Mouse (Mus musculus) myocyte (in vitro differentiated cells): ENCODE data around the gene Adamtsl4. TPM values are rescaled to one million over a fixed set of nuclear protein-coding genes. Genes with fewer than 3 reads are reported as not detected.

Experiments used
- H3K27me3 ChIP-seq: one replicate; pipeline ENCODE4 v1.6.1; 2011; ENCODE audit not compliant: control insufficient read depth, insufficient read depth, insufficient read length
- H3K36me3 ChIP-seq: one replicate; pipeline ENCODE4 v1.6.1; 2011; ENCODE audit not compliant: control insufficient read depth, insufficient read depth
- H3K4me2 ChIP-seq: one replicate; pipeline ENCODE4 v1.6.1; 2011; ENCODE audit warnings: low read depth, control low read depth
- H3K4me3 ChIP-seq: one replicate; pipeline ENCODE4 v1.5.1; 2011; ENCODE audit warnings: mild to moderate bottlenecking, control low read depth, moderate library complexity
- H3K79me2 ChIP-seq: one replicate; pipeline ENCODE4 v1.6.1; 2011; ENCODE audit not compliant: control insufficient read depth, insufficient read depth
- H3ac ChIP-seq: one replicate; pipeline ENCODE4 v1.6.1; 2011; ENCODE audit not compliant: control insufficient read depth, insufficient read length
- CEBPB ChIP-seq: IDR thresholded peaks from 2 replicates; pipeline ENCODE4 v1.6.1; 2011; ENCODE audit warnings: mild to moderate bottlenecking, moderate library complexity; ENCODE audit not compliant: poor library complexity, insufficient read depth, severe bottlenecking
- E2F4 ChIP-seq: IDR thresholded peaks from one replicate; pipeline ENCODE4 v1.6.1; 2011; ENCODE audit warnings: mild to moderate bottlenecking, control low read depth, moderate library complexity; ENCODE audit not compliant: insufficient read depth
- MAX ChIP-seq: IDR thresholded peaks from one replicate; pipeline ENCODE4 v1.6.1; 2011; ENCODE audit warnings: low read depth, mild to moderate bottlenecking, control low read depth
- MYOD1 ChIP-seq, 3 experiments: IDR thresholded peaks; one replicate each; pipeline ENCODE4 v1.6.1; 2011; ENCODE audit warnings: control low read depth in 2 of 3, low read depth in 2 of 3, mild to moderate bottlenecking in 2 of 3, moderate library complexity in 1 of 3; ENCODE audit not compliant: insufficient read length in 2 of 3, control insufficient read depth in 1 of 3
- MYOG ChIP-seq, 3 experiments: IDR thresholded peaks; one replicate each; pipeline ENCODE4 v1.6.1; 2011; ENCODE audit warnings: control low read depth in 2 of 3, low read depth in 2 of 3, mild to moderate bottlenecking in 2 of 3; ENCODE audit not compliant: insufficient read length in 2 of 3, control insufficient read depth in 1 of 3, insufficient read depth in 1 of 3
- POLR2A ChIP-seq: IDR thresholded peaks from one replicate; pipeline ENCODE4 v1.6.1; 2011; ENCODE audit warnings: low read depth, mild to moderate bottlenecking, control low read depth, moderate library complexity; ENCODE audit not compliant: insufficient read length
- POLR2AphosphoS2 ChIP-seq: IDR thresholded peaks from one replicate; pipeline ENCODE4 v1.6.1; 2011; ENCODE audit warnings: low read depth, control low read depth; ENCODE audit not compliant: insufficient read length
- REST ChIP-seq: IDR thresholded peaks from one replicate; pipeline ENCODE4 v1.6.1; 2011; ENCODE audit warnings: mild to moderate bottlenecking, control low read depth, moderate library complexity; ENCODE audit not compliant: insufficient read depth, insufficient read length
- SRF ChIP-seq: IDR thresholded peaks from one replicate; pipeline ENCODE4 v1.6.1; 2011; ENCODE audit warnings: low read depth; ENCODE audit not compliant: control insufficient read depth, insufficient read length
- TCF12 ChIP-seq: IDR thresholded peaks from one replicate; pipeline ENCODE4 v1.6.1; 2011; ENCODE audit warnings: mild to moderate bottlenecking, control low read depth; ENCODE audit not compliant: poor library complexity, insufficient read depth, severe bottlenecking
- TCF3 ChIP-seq: IDR thresholded peaks from one replicate; pipeline ENCODE4 v1.6.1; 2011; ENCODE audit warnings: low read depth, control low read depth; ENCODE audit not compliant: insufficient read length
- USF1 ChIP-seq: IDR thresholded peaks from one replicate; pipeline ENCODE4 v1.6.1; 2011; ENCODE audit warnings: low read depth, mild to moderate bottlenecking, control low read depth, moderate library complexity
- polyA plus RNA-seq: library from polyadenylated mRNA; unstranded; fragments of >200 nt; fragmentation: generic; extraction: Trizol; gene quantifications from one replicate; pipeline ENCODE4 v1.2.1, GENCODE M21; 2012; ENCODE audit warnings: missing spikeins

Gene Adamtsl4
- polyA plus RNA-seq, 1 experiment: 4.6 TPM

GRCm38 (mm10) chr3:95661945-95662715 is 25.6 kb downstream of the Adamtsl4 start:
- H3ac ChIP-seq: no peak overlapping the region
- peak overlapping the region; percentile 99 for H3K4me2 ChIP-seq
- no peak for TF ChIP-seq POLR2A
- no peak for TF ChIP-seq E2F4
- peak in 1 of 3 experiments; percentile 29 for TF ChIP-seq MYOD1 (IDR thresholded peaks at IDR 0.05; ENCODE audit: control insufficient read depth in 1 of 3, insufficient read length in 2 of 3, low read depth in 2 of 3)
- no peak for TF ChIP-seq TCF12
- no peak for TF ChIP-seq REST
- peak overlapping the region; percentile 98 for H3K4me3 ChIP-seq
- peaks cover 92% of the 10 kb centered on the region for H3K79me2 ChIP-seq
- H3K27me3 ChIP-seq: no peaks in the 10 kb centered on the region
- peaks cover 36% of the 10 kb centered on the region for H3K36me3 ChIP-seq

DNA sequence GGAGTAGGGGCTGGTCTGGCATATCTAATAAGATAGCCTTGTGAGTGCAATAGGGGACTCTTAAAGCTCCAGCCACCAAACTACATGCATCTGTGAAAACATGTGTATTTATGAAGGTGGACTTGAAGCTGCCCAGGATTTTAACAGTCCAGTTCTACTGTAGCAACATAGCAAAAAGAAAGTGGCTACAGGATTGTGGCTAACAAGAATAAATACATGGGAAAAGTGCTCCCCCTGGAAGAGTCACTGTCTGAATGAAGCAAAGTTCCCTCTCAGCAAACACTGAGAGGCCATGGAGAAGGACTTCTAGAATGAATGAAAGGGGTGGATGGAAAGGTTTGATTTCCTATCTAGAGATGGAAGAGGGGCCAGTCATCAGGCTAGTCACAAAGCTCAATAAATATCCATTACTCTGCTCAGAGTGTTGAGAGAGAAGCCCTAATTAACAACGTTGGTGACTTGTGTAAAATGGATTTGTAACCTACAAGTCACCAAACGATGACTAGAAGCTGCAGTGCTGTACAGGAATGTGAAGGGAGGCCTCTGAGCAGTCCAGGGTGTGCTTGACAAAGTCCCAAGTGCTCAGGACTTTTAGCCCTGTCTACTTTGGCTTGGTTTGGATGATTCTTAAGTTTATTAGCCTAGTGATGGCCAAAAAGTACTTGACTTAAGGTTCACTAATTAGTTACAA is 26.8 kb downstream of the Adamtsl4 start:
- H3ac ChIP-seq: no peak overlapping the region
- peaks cover 36% of the 10 kb centered on the region for H3K36me3 ChIP-seq
- TF ChIP-seq USF1: no peak
- no peak for TF ChIP-seq TCF3
- no peak for TF ChIP-seq MAX
- no peak for TF ChIP-seq POLR2AphosphoS2
- no peak for TF ChIP-seq E2F4
- TF ChIP-seq REST: no peak
- no peak for TF ChIP-seq MYOG (IDR thresholded peaks at IDR 0.05; ENCODE audit: control insufficient read depth in 1 of 3, insufficient read depth in 1 of 3, insufficient read length in 2 of 3, low read depth in 2 of 3)
- TF ChIP-seq SRF: no peak
- TF ChIP-seq CEBPB: no peak
- peaks cover 80% of the 10 kb centered on the region for H3K79me2 ChIP-seq
- peak overlapping the region; percentile 99 for H3K4me2 ChIP-seq
- no peaks in the 10 kb centered on the region for H3K27me3 ChIP-seq
- H3K4me3 ChIP-seq: peak overlapping the region; percentile 98

DNA sequence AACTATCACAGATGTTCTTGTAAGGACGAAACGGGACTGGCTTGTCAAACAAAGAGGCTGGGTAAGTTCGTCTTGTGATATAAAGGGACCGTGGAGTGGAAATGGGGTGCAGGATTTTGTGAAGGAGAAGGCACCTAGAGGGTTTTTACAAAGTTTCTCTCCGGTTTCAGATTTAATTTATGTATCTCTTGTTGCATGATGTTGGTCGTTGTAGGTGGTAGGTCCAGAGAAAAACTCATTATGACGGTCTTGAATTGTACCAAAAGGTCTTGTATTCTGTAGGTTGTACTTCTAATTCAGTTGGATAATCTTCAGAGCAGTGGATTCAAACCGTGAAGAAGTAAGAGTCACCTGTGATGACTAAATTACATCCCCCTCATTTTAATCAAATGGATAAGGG is 27.8 kb downstream of the Adamtsl4 start:
- TF ChIP-seq REST (no peak), POLR2A (no peak), MYOD1 (IDR thresholded peaks at IDR 0.05; ENCODE audit: control insufficient read depth in 1 of 3, insufficient read length in 2 of 3, low read depth in 2 of 3) (no peak), MAX (no peak), E2F4 (no peak), MYOG (IDR thresholded peaks at IDR 0.05; ENCODE audit: control insufficient read depth in 1 of 3, insufficient read depth in 1 of 3, insufficient read length in 2 of 3, low read depth in 2 of 3) (no peak), TCF12 (no peak), TCF3 (no peak), USF1 (no peak), POLR2AphosphoS2 (no peak), CEBPB (no peak), SRF (no peak)
- peaks cover 36% of the 10 kb centered on the region for H3K36me3 ChIP-seq
- H3K4me3 ChIP-seq: peak overlapping the region; percentile 98
- peak overlapping the region; percentile 91 for H3ac ChIP-seq
- no peaks in the 10 kb centered on the region for H3K27me3 ChIP-seq
- H3K4me2 ChIP-seq: peak overlapping the region; percentile 99
- peaks cover 70% of the 10 kb centered on the region for H3K79me2 ChIP-seq

DNA sequence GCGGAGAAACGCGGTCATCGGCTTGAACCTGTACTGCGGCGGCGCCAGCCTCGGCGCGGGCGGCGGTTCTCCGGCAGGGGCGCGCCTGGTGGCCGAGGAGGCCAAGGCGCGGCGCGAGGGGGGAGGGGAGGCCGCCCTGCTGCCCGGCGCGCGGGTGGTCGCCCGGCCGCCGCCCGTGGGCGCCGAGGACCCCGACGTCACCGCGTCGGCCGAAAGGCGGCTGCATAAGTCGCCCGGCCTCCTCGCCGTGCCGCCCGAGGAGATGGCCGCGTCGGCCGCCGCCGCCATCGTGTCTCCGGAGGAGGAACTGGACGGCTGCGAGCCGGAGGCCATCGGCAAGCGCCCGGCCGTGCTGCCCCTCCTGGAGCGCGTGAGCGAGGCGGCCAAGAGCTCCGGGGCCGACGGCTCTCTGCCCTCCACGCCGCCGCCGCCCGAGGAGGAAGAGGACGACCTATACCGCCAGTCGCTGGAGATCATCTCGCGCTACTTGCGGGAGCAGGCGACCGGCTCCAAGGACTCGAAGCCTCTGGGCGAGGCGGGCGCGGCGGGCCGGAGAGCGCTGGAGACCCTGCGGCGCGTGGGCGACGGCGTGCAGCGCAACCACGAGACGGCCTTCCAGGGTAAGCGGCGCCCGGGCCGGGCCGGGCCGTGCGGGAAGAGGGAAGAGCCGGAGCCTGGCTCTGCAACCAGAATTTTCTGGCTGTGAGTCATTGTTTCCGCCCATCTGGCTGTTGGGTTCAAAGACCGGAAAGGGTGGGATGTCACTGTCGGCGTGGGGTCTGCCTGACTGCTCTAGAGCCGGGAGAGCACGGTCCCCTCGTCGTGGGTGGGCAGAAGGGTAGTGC is 28.6 kb downstream of the Adamtsl4 start:
- H3ac ChIP-seq: peak overlapping the region; percentile 91
- H3K4me2 ChIP-seq: peak overlapping the region; percentile 99
- TF ChIP-seq POLR2A: peak; percentile 46
- peak in 1 of 3 experiments; percentile 17 for TF ChIP-seq MYOG (IDR thresholded peaks at IDR 0.05; ENCODE audit: control insufficient read depth in 1 of 3, insufficient read depth in 1 of 3, insufficient read length in 2 of 3, low read depth in 2 of 3)
- no peak for TF ChIP-seq E2F4
- TF ChIP-seq POLR2AphosphoS2: peak; percentile 19
- peaks cover 62% of the 10 kb centered on the region for H3K79me2 ChIP-seq
- peaks cover 36% of the 10 kb centered on the region for H3K36me3 ChIP-seq
- H3K27me3 ChIP-seq: no peaks in the 10 kb centered on the region
- peak overlapping the region; percentile 98 for H3K4me3 ChIP-seq
